Mouse (Mus musculus) kidney, postnatal 0 days (tissue): ENCODE measurements around the gene Fyttd1. TPM values are rescaled to one million over a fixed set of nuclear protein-coding genes. Genes with fewer than 3 reads are reported as not detected.

Source experiments
- ATAC-seq: fragments of 200-750 bp; cut with Nextera tagmentation; replicated peaks from 2 replicates; pipeline ENCODE4 v1.8.0; 2017; ENCODE audit warnings: low read depth, moderate number of reproducible peaks, moderate TSS enrichment, moderate library complexity; ENCODE audit not compliant: low FRiP score
- DNase-seq: peaks from one replicate; pipeline ENCODE4 v3.0.0-alpha.2; 2016; ENCODE audit warnings: low spot score
- H3K27ac ChIP-seq: fragments of 300-500 bp; sonication (generic); 2 replicates; pipeline ENCODE4 v1.5.1; 2014; ENCODE audit warnings: mild to moderate bottlenecking
- H3K27me3 ChIP-seq: fragments of 300-500 bp; sonication (generic); 2 replicates; pipeline ENCODE4 v1.6.1; 2014; ENCODE audit warnings: low read length, mixed read lengths; ENCODE audit not compliant: insufficient read depth
- H3K36me3 ChIP-seq: fragments of 300-500 bp; sonication (generic); 2 replicates; pipeline ENCODE4 v1.6.1; 2014; ENCODE audit warnings: low read length, mixed read lengths; ENCODE audit not compliant: insufficient read depth
- H3K4me1 ChIP-seq: fragments of 300-500 bp; sonication (generic); replicated peaks from 2 replicates; pipeline ENCODE4 v1.6.1; 2014; ENCODE audit warnings: antibody characterized with exemption, low read length, mixed read lengths; ENCODE audit not compliant: insufficient read depth
- H3K4me2 ChIP-seq: fragments of 300-500 bp; sonication (generic); 2 replicates; pipeline ENCODE4 v1.6.1; 2014; ENCODE audit warnings: mild to moderate bottlenecking, low read length, moderate library complexity, mixed read lengths
- H3K4me3 ChIP-seq: fragments of 300-500 bp; sonication (generic); replicated peaks from 2 replicates; pipeline ENCODE4 v1.5.1; 2014; ENCODE audit warnings: low read depth, low read length
- H3K9ac ChIP-seq: fragments of 300-500 bp; sonication (generic); 2 replicates; pipeline ENCODE4 v1.6.1; 2014; ENCODE audit warnings: low read depth, low read length
- H3K9me3 ChIP-seq: fragments of 300-500 bp; sonication (generic); replicated peaks from 2 replicates; pipeline ENCODE4 v1.6.1; 2016; ENCODE audit warnings: low read length, inconsistent platforms, mixed read lengths
- CTCF ChIP-seq: IDR thresholded peaks from 2 replicates; pipeline ENCODE4 v1.5.1; 2016; ENCODE audit warnings: antibody characterized with exemption, low read depth, mild to moderate bottlenecking, moderate library complexity
- WGBS: fragments of 180-500 bp; shearing (Covaris S2); extraction: QIAGEN DNeasy Blood & Tissue Kit; methylation state at CpG from one replicate; pipeline ENCODE4 v1.1.7; 2014; 5-methylcytosine and 5-hydroxymethylcytosine counted together
- polyA plus RNA-seq: library from polyadenylated mRNA; unstranded; fragments of >200 nt; fragmentation: Nextera tagmentation; extraction: Ambion mirVana; gene quantifications from 2 replicates; pipeline ENCODE4 v1.2.1, GENCODE M21; 2015

The Fyttd1 gene
- polyA plus RNA-seq, 1 experiment from 2014 or later: 113 TPM

DNA sequence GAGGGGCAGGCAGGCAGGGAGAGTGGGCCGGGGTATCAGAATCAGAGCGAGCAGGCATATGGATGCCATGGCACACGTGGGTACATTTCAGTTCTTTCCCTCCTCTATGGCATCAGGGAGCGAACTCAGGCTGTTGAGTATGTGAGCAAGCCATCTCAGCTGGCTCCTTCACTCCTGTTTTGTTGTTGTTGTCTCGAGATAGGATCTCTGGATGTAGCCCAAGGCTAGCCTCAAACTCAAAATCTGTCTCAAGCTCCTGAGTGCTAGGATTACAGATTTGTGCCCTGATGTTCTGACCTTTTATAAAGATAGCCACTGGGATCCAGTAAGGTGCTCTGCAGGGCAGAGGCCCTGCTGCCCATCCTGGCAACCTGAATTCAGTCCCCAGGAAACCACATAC lies 71.4 kb downstream of the Fyttd1 start:
- Histone ChIP-seq H3K4me1 (no peaks in the 10 kb centered on the region; the same call in 1 of the 2 replicates), H3K36me3 (no peaks in the 10 kb centered on the region), H3K4me3 (no peak overlapping the region), H3K27me3 (no peaks in the 10 kb centered on the region), H3K4me2 (no peak overlapping the region), H3K9ac (no peak overlapping the region), H3K27ac (no peak overlapping the region), H3K9me3 (no peaks in the 10 kb centered on the region; the same call in 1 of the 2 replicates)
- DNase-seq (no peak), ATAC-seq (no peak)
- WGBS: 79% methylated on average over 5 of the region's 5 CpGs
- no peak for TF ChIP-seq CTCF

DNA sequence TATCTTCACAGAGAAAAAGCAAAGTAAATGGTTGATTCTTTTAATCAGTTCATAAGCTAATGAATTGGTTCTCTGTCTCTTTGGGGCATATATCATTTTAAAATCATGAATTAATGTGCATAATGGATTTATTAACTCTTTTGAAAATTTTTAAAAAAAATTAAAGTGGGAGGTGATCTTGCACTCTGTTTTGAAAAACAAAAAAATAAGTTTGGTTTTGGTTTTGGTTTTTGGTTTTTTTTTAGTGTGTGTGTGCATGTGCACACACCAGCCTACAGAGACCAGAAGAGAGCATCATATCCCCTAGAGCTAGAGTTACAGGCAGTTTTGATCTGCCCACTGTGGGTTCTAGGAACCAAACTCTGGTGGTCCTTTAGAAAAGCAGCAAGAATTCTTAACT lies 72.0 kb downstream of the Fyttd1 start:
- TF ChIP-seq CTCF: no peak
- DNase-seq: no peak

DNA sequence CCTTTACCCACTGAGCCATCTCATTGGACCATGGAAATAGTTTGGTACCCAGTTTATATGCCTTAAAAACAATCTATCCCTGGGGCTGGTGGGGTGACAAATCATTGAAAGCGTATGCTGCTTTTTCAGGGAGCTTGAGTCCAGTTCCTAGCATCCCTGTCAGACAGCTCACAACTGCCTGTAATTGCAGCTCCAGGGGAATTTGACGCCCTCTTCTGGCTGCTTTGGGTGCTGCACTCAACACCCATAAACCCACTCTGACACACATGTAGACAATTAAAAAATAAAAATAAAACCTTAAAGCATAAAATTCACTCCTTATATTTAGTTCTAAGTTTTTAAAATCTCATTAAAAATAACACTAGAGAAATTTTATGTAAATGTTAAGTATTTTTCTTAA lies 73.8 kb downstream of the Fyttd1 start:
- no peaks in the 10 kb centered on the region; the same call in 1 of the 2 replicates for H3K4me1 ChIP-seq
- no peaks in the 10 kb centered on the region for H3K36me3 ChIP-seq
- H3K27ac ChIP-seq: no peak overlapping the region
- WGBS: 90% methylated on average over 2 of the region's 2 CpGs
- no peak overlapping the region for H3K4me2 ChIP-seq
- no peaks in the 10 kb centered on the region for H3K9me3 ChIP-seq
- peak; percentile 32; the same call in 1 of the 2 replicates for TF ChIP-seq CTCF
- ATAC-seq: no peak
- H3K9ac ChIP-seq: no peak overlapping the region
- H3K27me3 ChIP-seq: no peaks in the 10 kb centered on the region
- DNase-seq: no peak
- H3K4me3 ChIP-seq: no peak overlapping the region

More for the DNA sequence above, 72.0 kb downstream of the Fyttd1 start:
- ATAC-seq: no peak
- H3K27me3 ChIP-seq: no peaks in the 10 kb centered on the region
- H3K4me2 ChIP-seq: no peak overlapping the region
- no peaks in the 10 kb centered on the region for H3K36me3 ChIP-seq
- no peak overlapping the region for H3K27ac ChIP-seq
- H3K9ac ChIP-seq: no peak overlapping the region
- H3K4me1 ChIP-seq: no peaks in the 10 kb centered on the region; the same call in 1 of the 2 replicates
- H3K4me3 ChIP-seq: no peak overlapping the region
- no peaks in the 10 kb centered on the region; the same call in 1 of the 2 replicates for H3K9me3 ChIP-seq

DNA sequence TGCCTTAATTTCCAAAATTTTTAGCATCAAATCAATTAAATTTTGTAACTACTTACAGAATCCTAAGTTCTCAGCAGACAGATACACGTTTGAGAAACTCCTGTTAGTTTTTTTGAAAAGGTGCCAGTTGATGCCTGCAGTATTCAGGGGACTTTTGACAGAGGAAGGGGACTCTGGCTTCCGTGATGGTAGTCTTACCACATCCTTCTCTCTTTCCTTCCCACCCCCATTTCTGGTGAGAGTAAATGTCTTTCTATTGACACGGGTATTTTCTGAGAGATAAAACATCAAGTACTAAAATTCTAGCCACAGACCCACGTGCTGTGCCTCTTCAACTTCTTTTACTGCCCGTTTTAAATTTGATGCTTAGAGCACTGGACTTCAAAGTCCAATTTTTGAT lies 76.5 kb downstream of the Fyttd1 start:
- ATAC-seq: no peak
- Histone ChIP-seq H3K27ac (no peak overlapping the region), H3K4me2 (no peak overlapping the region), H3K4me3 (no peak overlapping the region), H3K4me1 (no peaks in the 10 kb centered on the region), H3K9ac (no peak overlapping the region), H3K36me3 (no peaks in the 10 kb centered on the region), H3K27me3 (no peaks in the 10 kb centered on the region), H3K9me3 (no peaks in the 10 kb centered on the region)
- WGBS: 70% methylated on average over 5 of the region's 5 CpGs
- DNase-seq: no peak
- TF ChIP-seq CTCF: no peak

DNA sequence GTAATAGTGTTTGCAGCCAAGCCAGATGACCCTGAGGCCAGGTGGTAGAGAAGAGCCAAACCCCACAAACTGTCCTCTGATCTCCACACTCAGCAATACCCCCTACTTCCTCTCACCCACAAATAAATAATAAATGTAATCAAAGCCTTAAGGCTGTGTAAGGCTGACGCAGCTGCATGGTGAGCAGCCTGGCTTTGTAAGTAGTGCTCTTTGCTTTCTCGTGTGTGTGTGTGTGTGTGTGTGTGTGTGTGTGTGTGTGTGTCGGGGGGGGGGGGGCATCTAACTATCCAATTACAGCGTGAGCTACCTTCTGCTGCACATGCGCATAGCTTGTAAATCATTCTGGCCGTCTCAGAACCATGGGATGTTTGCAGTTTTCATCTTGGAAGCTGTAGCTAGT lies 77.0 kb downstream of the Fyttd1 start:
- Histone ChIP-seq H3K9ac (no peak overlapping the region), H3K9me3 (no peaks in the 10 kb centered on the region), H3K27ac (no peak overlapping the region), H3K4me1 (no peaks in the 10 kb centered on the region), H3K36me3 (no peaks in the 10 kb centered on the region), H3K4me2 (no peak overlapping the region), H3K27me3 (no peaks in the 10 kb centered on the region), H3K4me3 (no peak overlapping the region)
- WGBS: 41% methylated on average over 6 of the region's 6 CpGs
- DNase-seq (no peak), ATAC-seq (no peak)
- TF ChIP-seq CTCF: no peak

DNA sequence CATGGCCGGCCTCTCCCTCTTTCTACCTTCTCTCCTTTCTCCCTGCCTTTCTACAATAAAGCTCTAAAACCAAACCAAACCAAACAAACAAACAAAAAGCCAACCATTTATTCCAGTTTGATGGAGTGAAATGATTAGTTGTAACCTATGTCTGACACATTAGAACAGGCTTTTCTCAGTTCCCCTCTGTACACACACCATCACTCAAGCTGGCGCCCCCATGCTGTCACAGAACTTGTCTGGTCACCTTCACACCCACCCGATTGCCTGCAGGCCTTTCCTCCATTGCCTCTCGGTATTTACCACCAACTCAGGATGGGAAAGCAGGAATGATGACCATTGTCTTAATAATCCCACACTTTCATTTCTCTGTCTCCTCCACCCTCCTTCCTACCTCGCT lies 79.6 kb downstream of the Fyttd1 start:
- peaks cover 20% of the 10 kb centered on the region for H3K36me3 ChIP-seq

More for the DNA sequence above, 79.6 kb downstream of the Fyttd1 start:
- WGBS: 70% methylated on average over 5 of the region's 5 CpGs
- H3K4me1 ChIP-seq: no peaks in the 10 kb centered on the region
- no peaks in the 10 kb centered on the region for H3K27me3 ChIP-seq
- ATAC-seq (no peak), DNase-seq (no peak)
- no peak overlapping the region for H3K4me3 ChIP-seq
- no peak overlapping the region for H3K4me2 ChIP-seq
- no peaks in the 10 kb centered on the region for H3K9me3 ChIP-seq
- TF ChIP-seq CTCF: no peak
- no peak overlapping the region for H3K27ac ChIP-seq
- no peak overlapping the region for H3K9ac ChIP-seq

Other genes starting within 250 kb of the Fyttd1 start
- gene Tnk2, start 233.6 kb upstream of the Fyttd1 start, polyA plus RNA-seq: 8.4 and 8.5 TPM in 2 replicates
- gene Muc4, start 141.6 kb upstream of the Fyttd1 start, polyA plus RNA-seq: 0.14 and 0.28 TPM in 2 replicates
- 15.2 and 17.2 TPM in 2 replicates for gene Muc20, start 80.1 kb upstream of the Fyttd1 start, polyA plus RNA-seq
- 0.24 and 0.28 TPM in 2 replicates for gene Smbd1, start 67.0 kb upstream of the Fyttd1 start, polyA plus RNA-seq
- gene Rubcn, start 266 bp downstream of the Fyttd1 start, polyA plus RNA-seq: 12.0 and 14.1 TPM in 2 replicates
- gene Lrch3, start 36.6 kb downstream of the Fyttd1 start, polyA plus RNA-seq: 14.1 and 15.6 TPM in 2 replicates
- gene Iqcg, start 178.7 kb downstream of the Fyttd1 start, polyA plus RNA-seq: 5.4 and 6.1 TPM in 2 replicates
- 1,032 and 1,181 TPM in 2 replicates for gene Rpl35a, start 179.0 kb downstream of the Fyttd1 start, polyA plus RNA-seq
- gene Lmln, start 185.0 kb downstream of the Fyttd1 start, polyA plus RNA-seq: 0.95 and 2.2 TPM in 2 replicates